Mouse (Mus musculus) lung, embryonic 16.5 days (tissue): ENCODE results near the gene Cdc20b. TPM values are rescaled to one million over a fixed set of nuclear protein-coding genes. Genes with fewer than 3 reads are reported as not detected.

Source experiments
- ATAC-seq: fragments of 200-750 bp; cut with Nextera tagmentation; 2 replicates; pipeline ENCODE4 v1.8.0; 2017; ENCODE audit warnings: low read depth, mild to moderate bottlenecking, moderate library complexity
- H3K27ac ChIP-seq: fragments of 300-500 bp; sonication (generic); 2 replicates; pipeline ENCODE4 v1.5.1; 2014; ENCODE audit warnings: mild to moderate bottlenecking, control low read depth, low read length
- H3K27me3 ChIP-seq: fragments of 300-500 bp; sonication (generic); 2 replicates; pipeline ENCODE4 v1.6.1; 2014; ENCODE audit warnings: low read depth, low read length, mixed read lengths; ENCODE audit not compliant: control insufficient read depth, insufficient read depth
- H3K36me3 ChIP-seq: fragments of 300-500 bp; sonication (generic); 2 replicates; pipeline ENCODE4 v1.6.1; 2014; ENCODE audit warnings: low read length; ENCODE audit not compliant: control insufficient read depth, insufficient read depth
- H3K4me1 ChIP-seq: fragments of 300-500 bp; sonication (generic); replicated peaks from 2 replicates; pipeline ENCODE4 v1.6.1; 2014; ENCODE audit warnings: low read length, mixed read lengths; ENCODE audit not compliant: control insufficient read depth, insufficient read depth
- H3K4me2 ChIP-seq: fragments of 300-500 bp; sonication (generic); 2 replicates; pipeline ENCODE4 v1.6.1; 2014; ENCODE audit warnings: low read depth, low read length, control low read depth
- H3K4me3 ChIP-seq: fragments of 300-500 bp; sonication (generic); 2 replicates; pipeline ENCODE4 v1.5.1; 2014; ENCODE audit warnings: mild to moderate bottlenecking, low read length, control low read depth
- H3K9ac ChIP-seq: fragments of 300-500 bp; sonication (generic); 2 replicates; pipeline ENCODE4 v1.6.1; 2014; ENCODE audit warnings: low read length, control low read depth
- H3K9me3 ChIP-seq: fragments of 300-500 bp; sonication (generic); 2 replicates; pipeline ENCODE4 v1.6.1; 2016; ENCODE audit warnings: low read length; ENCODE audit not compliant: control insufficient read depth
- WGBS: fragments of 180-500 bp; shearing (Covaris S2); extraction: QIAGEN DNeasy Blood & Tissue Kit; methylation state at CpG from one replicate; pipeline ENCODE4 v1.1.7; 2014; 5-methylcytosine and 5-hydroxymethylcytosine counted together
- polyA plus RNA-seq: library from polyadenylated mRNA; unstranded; fragments of >200 nt; fragmentation: Nextera tagmentation; extraction: Ambion mirVana; gene quantifications from 2 replicates; pipeline ENCODE4 v1.2.1, GENCODE M21; 2015

The Cdc20b gene
- polyA plus RNA-seq, 1 experiment from 2014 or later = 4.6 TPM

DNA sequence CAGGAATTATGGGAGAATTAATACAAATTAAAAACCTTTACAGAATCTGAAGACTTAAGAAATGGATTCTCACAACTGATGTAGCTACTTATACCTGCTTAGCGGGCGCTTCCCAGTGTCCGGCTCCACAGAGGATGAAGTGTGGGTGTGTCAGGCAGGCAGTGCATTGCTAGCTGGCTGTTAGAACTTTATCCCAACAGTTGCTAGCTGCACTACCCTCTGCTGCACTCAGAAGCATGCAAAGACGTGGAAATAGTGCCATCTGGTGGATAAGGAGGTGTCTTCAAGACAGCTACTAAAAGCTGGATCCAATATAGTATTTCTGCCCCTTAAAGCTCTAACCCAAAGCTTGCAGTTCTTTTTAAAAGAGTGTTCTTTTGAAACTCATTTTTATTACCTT lies 941 bp downstream of the Cdc20b start:
- Histone ChIP-seq H3K4me3 (peak overlapping the region; percentile 64), H3K36me3 (no peaks in the 10 kb centered on the region), H3K4me2 (peak overlapping the region; percentile 99), H3K9ac (no peak overlapping the region), H3K27me3 (peaks cover 25% of the 10 kb centered on the region), H3K9me3 (no peaks in the 10 kb centered on the region), H3K27ac (no peak overlapping the region), H3K4me1 (peaks cover 23% of the 10 kb centered on the region)
- peak; percentile 91 for ATAC-seq
- WGBS = 0% methylated on average over 4 of the region's 4 CpGs

DNA sequence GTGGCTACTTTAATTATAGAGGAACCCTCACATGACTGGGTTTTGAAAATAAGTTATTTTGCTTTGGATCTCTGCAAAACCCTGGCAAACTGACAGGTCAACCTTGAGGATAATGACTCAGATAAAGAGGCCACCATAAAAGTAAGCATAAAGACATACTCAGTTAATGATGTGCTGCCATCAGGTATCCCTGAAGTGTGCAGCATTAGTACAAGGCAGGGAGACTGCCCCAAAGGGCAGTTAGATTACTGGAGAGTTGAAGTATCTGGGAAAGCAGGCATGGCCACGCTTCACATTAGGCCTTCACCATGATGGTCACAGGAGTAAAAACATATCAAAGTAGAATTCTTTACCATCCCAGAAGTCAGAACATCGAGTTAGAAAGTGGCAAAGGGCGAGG lies 10.0 kb downstream of the Cdc20b start:
- H3K27me3 ChIP-seq = no peaks in the 10 kb centered on the region
- 0 out of 2 replicates have a peak overlapping the region, but pooled peaks have one; percentile 19 for H3K27ac ChIP-seq
- peak overlapping the region; percentile 71 for H3K9ac ChIP-seq
- H3K4me1 ChIP-seq = peaks cover 9% of the 10 kb centered on the region; the same call in 1 of the 2 replicates
- no peaks in the 10 kb centered on the region for H3K9me3 ChIP-seq
- peak overlapping the region; percentile 78 for H3K4me2 ChIP-seq
- H3K36me3 ChIP-seq = peaks cover 9% of the 10 kb centered on the region
- no peak for ATAC-seq
- H3K4me3 ChIP-seq = peak overlapping the region; percentile 59
- 16% methylated on average over 3 of the region's 3 CpGs for WGBS

DNA sequence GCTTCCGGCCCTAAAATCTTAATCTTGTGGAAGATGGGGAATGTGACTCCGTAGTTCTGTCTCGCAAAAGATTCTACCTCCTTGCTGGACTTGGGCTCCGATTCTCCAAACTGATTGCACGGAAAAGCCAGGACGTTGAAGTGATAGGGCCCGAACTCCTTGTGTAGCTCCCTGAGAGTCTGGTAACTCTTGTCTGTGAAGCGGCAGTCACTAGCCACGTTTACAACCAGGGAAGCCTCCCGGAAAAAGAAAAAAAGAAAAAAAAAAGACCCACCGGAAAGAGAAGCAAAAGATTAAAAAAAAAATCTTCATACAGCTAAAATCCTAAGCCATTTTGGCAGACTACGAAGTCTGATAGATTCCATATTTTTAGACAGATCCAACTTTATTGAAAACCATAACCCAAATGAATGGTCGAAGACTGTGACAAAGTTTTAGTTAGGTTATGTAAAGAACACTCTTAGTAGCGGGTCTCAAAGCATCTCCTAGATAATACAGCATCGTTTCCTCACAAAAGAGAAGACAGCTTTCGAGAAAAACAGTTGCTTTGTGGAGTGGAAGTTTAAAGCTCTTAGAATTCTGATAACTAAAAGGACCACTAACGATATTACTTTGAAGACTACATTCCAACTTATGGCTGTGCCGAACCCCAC lies 10.7 kb downstream of the Cdc20b start:
- Histone ChIP-seq H3K4me2 (peak overlapping the region; percentile 78), H3K9ac (peak overlapping the region; percentile 71), H3K36me3 (peaks cover 9% of the 10 kb centered on the region), H3K4me1 (peaks cover 9% of the 10 kb centered on the region; the same call in 1 of the 2 replicates), H3K4me3 (peak overlapping the region; percentile 59), H3K27me3 (no peaks in the 10 kb centered on the region), H3K27ac (peak overlapping the region; percentile 83), H3K9me3 (no peaks in the 10 kb centered on the region)
- ATAC-seq = no peak
- WGBS = 3% methylated on average over 18 of the region's 18 CpGs

DNA sequence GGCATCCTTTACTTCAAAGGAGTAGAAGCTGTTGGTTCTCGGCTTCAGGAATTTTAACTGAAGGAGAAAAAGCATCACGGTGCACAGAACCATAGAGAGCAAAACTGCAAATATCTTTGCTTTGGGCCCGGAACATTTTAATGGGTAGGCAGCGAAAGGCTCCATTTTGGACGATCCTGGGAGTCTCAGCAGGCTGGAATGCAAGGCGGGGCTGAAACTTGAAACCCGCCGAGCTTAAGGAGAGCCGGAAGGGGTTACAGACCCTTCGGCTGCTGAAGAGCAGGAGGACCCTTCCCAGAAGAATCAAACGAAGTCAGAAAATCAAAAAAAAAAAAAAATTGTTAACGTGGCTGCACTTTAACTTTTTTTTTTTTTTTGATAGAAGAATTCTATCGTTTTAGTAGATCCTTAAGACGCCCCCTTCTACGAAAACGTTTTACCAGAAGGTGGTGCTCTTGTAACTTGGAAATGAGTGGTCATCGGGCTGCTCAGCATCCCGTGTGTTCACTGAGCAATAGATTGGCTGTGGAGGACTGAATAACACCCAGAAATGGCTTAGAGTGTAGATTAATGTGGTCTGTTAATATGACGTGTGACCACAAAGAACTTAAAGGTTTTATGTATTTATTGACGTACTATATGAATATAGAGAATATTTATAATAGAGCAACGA lies 11.4 kb downstream of the Cdc20b start, which contains the start of gene Gpx8:
Gene Gpx8 (minus strand): TSS at position 200 of the 673 bp plus-strand sequence.
- Histone ChIP-seq H3K36me3 (peaks cover 9% of the 10 kb centered on the region), H3K27me3 (no peaks in the 10 kb centered on the region), H3K4me2 (peak within 1 kb of the TSS; percentile 78), H3K4me1 (peaks cover 9% of the 10 kb centered on the region; the same call in 1 of the 2 replicates), H3K4me3 (peak within 1 kb of the TSS; percentile 59), H3K9ac (peak within 1 kb of the TSS; percentile 71), H3K27ac (peak within 1 kb of the TSS; percentile 83), H3K9me3 (no peaks in the 10 kb centered on the region)
- 3% methylated on average over 21 of the region's 21 CpGs for WGBS
- peak; percentile 94 for ATAC-seq

DNA sequence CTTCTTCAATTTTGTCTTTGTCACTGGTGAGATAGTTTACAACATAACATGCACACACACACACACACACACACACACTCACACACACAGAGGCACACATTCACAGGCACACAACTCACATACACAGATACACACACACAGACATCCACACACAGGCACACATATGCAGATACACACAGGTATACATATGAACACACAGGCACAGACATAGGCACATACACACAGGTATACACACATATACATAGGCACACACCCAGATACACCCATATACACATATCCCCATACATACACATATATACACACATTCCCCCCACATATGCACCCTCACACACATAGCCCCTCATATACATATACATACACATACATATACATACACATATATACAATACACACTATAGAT lies 12.1 kb downstream of the Cdc20b start:
- Histone ChIP-seq H3K4me3 (no peak overlapping the region), H3K9me3 (no peaks in the 10 kb centered on the region), H3K4me2 (no peak overlapping the region), H3K9ac (no peak overlapping the region), H3K36me3 (peaks cover 8% of the 10 kb centered on the region), H3K4me1 (peaks cover 9% of the 10 kb centered on the region; the same call in 1 of the 2 replicates), H3K27me3 (no peaks in the 10 kb centered on the region), H3K27ac (no peak overlapping the region)
- peak; percentile 8; the same call in 1 of the 2 replicates for ATAC-seq

DNA sequence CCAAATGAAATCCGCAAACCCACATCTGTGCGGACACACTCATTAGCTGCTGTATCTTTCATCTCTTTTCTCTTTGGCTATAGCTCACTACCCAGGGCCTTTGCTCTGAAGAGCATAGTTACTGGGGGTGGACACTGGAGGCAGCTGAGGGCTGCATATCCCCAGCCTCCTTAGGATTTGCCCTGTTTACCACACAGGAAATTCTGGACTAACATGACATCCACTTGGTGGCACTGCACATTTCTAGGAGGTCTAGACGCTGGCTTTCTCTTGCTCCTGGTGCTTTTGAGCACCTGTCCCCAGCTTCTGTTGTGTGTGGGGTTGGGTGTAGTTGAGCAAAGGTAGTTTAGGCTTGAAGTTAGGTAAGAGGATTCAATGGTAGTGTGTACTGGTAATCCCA lies 12.7 kb downstream of the Cdc20b start:
- H3K4me3 ChIP-seq = no peak overlapping the region
- 43% methylated on average over 3 of the region's 3 CpGs for WGBS
- H3K36me3 ChIP-seq = peaks cover 5% of the 10 kb centered on the region
- H3K4me1 ChIP-seq = peaks cover 9% of the 10 kb centered on the region; the same call in 1 of the 2 replicates
- no peak overlapping the region for H3K4me2 ChIP-seq
- no peak overlapping the region for H3K27ac ChIP-seq
- no peaks in the 10 kb centered on the region for H3K27me3 ChIP-seq
- H3K9me3 ChIP-seq = no peaks in the 10 kb centered on the region
- no peak overlapping the region for H3K9ac ChIP-seq
- ATAC-seq = no peak

DNA sequence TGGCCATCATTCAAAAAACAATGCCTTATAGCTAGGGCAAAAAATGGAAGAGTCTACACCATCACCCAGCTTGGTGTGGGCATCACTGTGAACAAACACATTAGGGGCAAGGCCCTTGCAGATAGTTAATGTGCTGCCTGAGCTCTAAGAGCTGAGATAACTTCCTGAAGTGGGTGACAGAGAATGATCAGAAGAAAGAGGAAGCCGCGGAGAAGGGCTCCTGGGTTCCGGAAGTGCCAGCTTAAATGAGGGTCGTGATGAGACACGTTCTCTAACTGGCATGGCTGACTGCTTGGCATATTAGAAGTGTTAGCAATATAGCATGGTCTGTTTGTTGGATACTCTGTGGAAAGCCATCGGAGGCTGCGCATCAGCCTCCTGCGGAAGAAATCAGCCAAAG lies 19.3 kb downstream of the Cdc20b start:
- no peak overlapping the region for H3K9ac ChIP-seq
- H3K27ac ChIP-seq = no peak overlapping the region
- no peak for ATAC-seq
- H3K27me3 ChIP-seq = no peaks in the 10 kb centered on the region
- WGBS = 82% methylated on average over 8 of the region's 8 CpGs
- no peaks in the 10 kb centered on the region for H3K36me3 ChIP-seq
- H3K4me3 ChIP-seq = no peak overlapping the region
- H3K9me3 ChIP-seq = no peaks in the 10 kb centered on the region
- no peaks in the 10 kb centered on the region for H3K4me1 ChIP-seq
- no peak overlapping the region for H3K4me2 ChIP-seq

DNA sequence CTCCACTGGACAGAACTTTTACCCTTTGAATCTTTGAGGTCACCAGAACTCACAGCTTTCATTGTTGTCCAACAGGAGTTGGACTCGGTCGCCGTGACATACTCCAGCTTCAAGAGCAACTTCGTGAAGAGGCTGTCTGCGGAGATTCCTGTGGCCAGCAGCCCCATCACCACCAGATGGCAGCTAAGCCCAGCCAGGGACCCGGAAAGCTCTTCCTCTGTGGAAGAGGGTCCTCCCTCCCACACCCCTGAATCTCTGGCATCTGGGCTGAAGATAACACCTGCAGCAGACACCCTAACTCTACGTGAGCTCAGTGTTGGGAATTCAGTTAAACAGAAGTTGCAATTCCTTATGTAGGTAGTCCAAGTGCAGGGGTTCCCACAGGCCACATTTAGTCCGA lies 20.9 kb downstream of the Cdc20b start:
- no peaks in the 10 kb centered on the region for H3K4me1 ChIP-seq
- H3K9me3 ChIP-seq = no peaks in the 10 kb centered on the region
- H3K9ac ChIP-seq = no peak overlapping the region
- ATAC-seq = no peak
- no peak overlapping the region for H3K4me2 ChIP-seq
- WGBS = 25% methylated on average over 8 of the region's 8 CpGs
- H3K27ac ChIP-seq = no peak overlapping the region
- H3K27me3 ChIP-seq = no peaks in the 10 kb centered on the region
- H3K36me3 ChIP-seq = no peaks in the 10 kb centered on the region
- H3K4me3 ChIP-seq = no peak overlapping the region

DNA sequence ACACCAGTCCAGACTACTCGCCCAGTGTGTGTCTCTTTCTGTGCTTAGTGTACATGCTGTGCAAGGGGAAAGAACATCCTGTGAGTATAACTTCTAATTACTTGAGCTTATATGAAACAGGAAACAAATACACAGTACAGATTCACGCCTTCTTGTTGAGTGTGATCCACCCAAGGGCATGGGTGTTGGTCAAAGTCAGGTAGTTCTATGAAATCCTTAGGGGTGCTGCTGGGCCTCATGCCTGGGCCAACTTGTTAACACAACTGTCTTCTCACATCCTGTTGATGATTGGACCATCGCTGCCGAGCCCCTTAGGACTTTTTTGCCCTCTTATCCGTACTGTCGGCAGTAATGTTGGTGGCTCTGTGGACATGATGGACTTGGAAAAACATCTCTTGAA lies 26.8 kb downstream of the Cdc20b start:
- H3K27ac ChIP-seq = no peak overlapping the region
- H3K4me3 ChIP-seq = no peak overlapping the region
- no peak overlapping the region for H3K4me2 ChIP-seq
- H3K9me3 ChIP-seq = no peaks in the 10 kb centered on the region
- no peaks in the 10 kb centered on the region for H3K36me3 ChIP-seq
- ATAC-seq = no peak
- 74% methylated on average over 6 of the region's 6 CpGs for WGBS
- H3K9ac ChIP-seq = no peak overlapping the region
- H3K27me3 ChIP-seq = no peaks in the 10 kb centered on the region
- H3K4me1 ChIP-seq = no peaks in the 10 kb centered on the region
